Mouse (Mus musculus): Measurements from ENCODE around the gene Rai14. TPM values are rescaled to one million over a fixed set of nuclear protein-coding genes. Genes with fewer than 3 reads are reported as not detected.
A peak's percentile ranks its signal among the peaks of the same experiment; 100 is the strongest.

The Rai14 gene
- polyA plus RNA-seq, 1 experiment from 2014 or later: 84.2 TPM

DNA sequence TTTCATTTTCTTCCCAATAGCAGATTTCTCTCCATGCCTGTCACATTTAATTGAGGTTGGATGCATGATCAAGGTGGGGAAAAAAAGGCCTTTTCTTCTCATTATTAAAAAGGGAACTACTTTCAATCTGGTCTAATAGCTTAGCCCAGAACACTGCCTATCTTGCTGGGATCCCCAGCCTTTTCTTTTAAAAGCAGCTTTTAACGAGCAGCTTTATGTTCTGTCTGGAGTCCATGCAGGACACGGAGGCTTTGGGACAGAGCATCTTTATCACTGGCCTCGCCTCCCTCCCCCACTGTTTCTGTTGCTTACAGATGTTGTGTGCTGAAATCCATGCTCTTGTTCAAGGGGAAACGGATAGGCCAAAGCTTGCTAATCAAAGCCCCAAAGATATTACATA, 32.8 kb upstream of the Rai14 start:
- Histone ChIP-seq H3K4me2 (ENCODE audit: low read depth) (peak overlapping the region; percentile 19; the same call in 1 of the 2 replicates), H3K9me3 (ENCODE audit: control insufficient read depth, low read length) (no peaks in the 10 kb centered on the region), H3K27ac (ENCODE audit: low read depth, low read length) (peak overlapping the region; percentile 84), H3K9ac (ENCODE audit: low read length) (no peak overlapping the region), H3K27me3 (ENCODE audit: control insufficient read depth, insufficient read depth, low read length) (no peaks in the 10 kb centered on the region), H3K4me1 (ENCODE audit: control insufficient read depth, insufficient read depth, low read length) (peaks cover 19% of the 10 kb centered on the region), H3K36me3 (ENCODE audit: control insufficient read depth, insufficient read depth, low read length) (no peaks in the 10 kb centered on the region), H3K4me3 (ENCODE audit: low read depth, low read length) (no peak overlapping the region)
- peak; percentile 47 for DNase-seq (ENCODE audit: low spot score)
- WGBS: 32% methylated on average over 4 of the region's 4 CpGs
- ATAC-seq (ENCODE audit: insufficient read depth, low FRiP score, low TSS enrichment): peak; percentile 67

DNA sequence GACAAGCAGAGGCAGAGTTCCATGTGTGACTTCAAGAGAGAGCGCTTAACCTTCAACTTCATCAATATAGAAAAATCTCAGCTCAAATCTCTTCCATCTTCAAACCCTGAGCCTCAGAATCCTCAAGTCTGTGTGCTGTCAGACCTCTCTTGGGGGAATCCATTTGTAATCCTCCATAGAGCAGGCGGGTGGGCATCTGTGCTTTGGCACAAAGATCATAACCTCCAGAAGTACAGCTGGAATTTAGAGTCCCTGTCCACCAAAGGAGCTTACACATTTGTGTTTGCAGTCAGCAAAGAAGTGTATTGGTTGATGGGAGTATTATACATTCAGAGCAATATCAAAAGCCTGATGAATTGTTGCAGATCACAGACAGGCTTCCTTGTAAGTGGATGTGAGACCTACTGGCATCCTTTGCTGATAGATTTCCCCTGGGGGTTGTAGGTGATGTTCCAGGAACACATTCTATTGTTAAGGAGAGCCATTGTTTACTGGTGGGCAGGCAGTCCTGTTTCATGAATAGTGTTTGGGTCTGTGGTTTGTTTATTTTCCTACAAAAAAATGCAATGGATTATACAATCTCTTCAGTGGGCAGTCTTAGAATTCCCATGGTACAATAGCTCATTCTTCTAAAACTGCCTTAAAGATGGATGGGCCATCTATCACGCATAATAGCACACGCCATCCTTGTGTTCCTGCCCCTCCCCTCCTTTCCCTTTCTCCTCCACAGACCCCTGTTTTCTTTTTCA, 32.1 kb upstream of the Rai14 start:
- Histone ChIP-seq H3K4me3 (ENCODE audit: low read depth, low read length) (no peak overlapping the region), H3K9ac (ENCODE audit: low read length) (no peak overlapping the region), H3K27ac (ENCODE audit: low read depth, low read length) (peak overlapping the region; percentile 84), H3K27me3 (ENCODE audit: control insufficient read depth, insufficient read depth, low read length) (no peaks in the 10 kb centered on the region), H3K4me2 (ENCODE audit: low read depth) (peak overlapping the region; percentile 16; the same call in 1 of the 2 replicates), H3K36me3 (ENCODE audit: control insufficient read depth, insufficient read depth, low read length) (no peaks in the 10 kb centered on the region), H3K9me3 (ENCODE audit: control insufficient read depth, low read length) (no peaks in the 10 kb centered on the region), H3K4me1 (ENCODE audit: control insufficient read depth, insufficient read depth, low read length) (peaks cover 19% of the 10 kb centered on the region)
- 42% methylated on average over 4 of the region's 4 CpGs for WGBS
- DNase-seq (ENCODE audit: low spot score) (peak; percentile 50), ATAC-seq (ENCODE audit: insufficient read depth, low FRiP score, low TSS enrichment) (peak; percentile 86)

DNA sequence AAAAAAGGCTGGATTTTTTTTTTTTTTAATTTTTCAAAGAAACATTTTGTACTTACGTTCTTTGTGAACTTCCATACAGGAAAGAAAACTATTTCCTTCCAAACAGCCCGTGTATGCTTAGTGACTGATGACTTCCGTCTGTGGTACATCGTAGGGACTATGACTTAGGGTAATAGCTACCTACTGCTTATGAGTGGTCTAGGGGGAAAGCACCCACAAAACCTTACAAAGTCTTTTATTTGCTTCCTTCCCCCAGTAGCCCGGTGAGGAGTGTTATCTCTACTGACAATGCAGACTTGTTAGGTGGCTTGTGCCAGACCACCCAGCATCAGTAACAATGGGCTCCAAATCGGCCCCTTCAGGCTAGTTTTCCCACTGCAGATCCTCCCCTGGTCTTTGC, 28.0 kb upstream of the Rai14 start:
- Histone ChIP-seq H3K4me3 (ENCODE audit: low read depth, low read length) (no peak overlapping the region), H3K27ac (ENCODE audit: low read depth, low read length) (no peak overlapping the region), H3K4me1 (ENCODE audit: control insufficient read depth, insufficient read depth, low read length) (peaks cover 8% of the 10 kb centered on the region), H3K9me3 (ENCODE audit: control insufficient read depth, low read length) (no peaks in the 10 kb centered on the region), H3K4me2 (ENCODE audit: low read depth) (no peak overlapping the region), H3K36me3 (ENCODE audit: control insufficient read depth, insufficient read depth, low read length) (no peaks in the 10 kb centered on the region), H3K9ac (ENCODE audit: low read length) (no peak overlapping the region), H3K27me3 (ENCODE audit: control insufficient read depth, insufficient read depth, low read length) (no peaks in the 10 kb centered on the region)
- DNase-seq (ENCODE audit: low spot score) (no peak), ATAC-seq (ENCODE audit: insufficient read depth, low FRiP score, low TSS enrichment) (no peak)
- WGBS: 78% methylated on average over 6 of the region's 6 CpGs

DNA sequence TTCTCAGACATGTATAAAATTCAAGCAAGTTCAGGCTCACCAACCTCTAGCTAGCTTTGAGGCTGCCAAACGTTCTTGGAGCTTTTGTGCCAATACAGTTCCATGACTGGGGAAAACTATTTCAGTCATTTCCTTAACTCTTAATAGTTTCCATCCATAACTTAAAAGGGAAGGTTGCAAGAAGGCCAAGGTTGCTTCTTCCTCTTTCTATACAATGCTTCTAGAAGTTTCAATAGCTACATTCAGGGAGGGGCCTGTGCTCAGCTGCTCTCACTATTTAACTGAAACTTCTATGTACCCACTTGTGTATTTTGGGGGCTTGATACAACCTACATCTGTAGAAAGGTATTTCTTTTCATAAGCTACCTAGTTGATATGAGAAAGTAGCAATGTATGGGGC, 24.9 kb upstream of the Rai14 start:
- WGBS: 78% methylated on average over 1 of the region's 1 CpGs
- H3K4me1 ChIP-seq (ENCODE audit: control insufficient read depth, insufficient read depth, low read length): no peaks in the 10 kb centered on the region
- no peak for ATAC-seq (ENCODE audit: insufficient read depth, low FRiP score, low TSS enrichment)
- no peak for DNase-seq (ENCODE audit: low spot score)
- no peak overlapping the region for H3K27ac ChIP-seq (ENCODE audit: low read depth, low read length)
- H3K9me3 ChIP-seq (ENCODE audit: control insufficient read depth, low read length): no peaks in the 10 kb centered on the region
- H3K4me2 ChIP-seq (ENCODE audit: low read depth): no peak overlapping the region
- no peaks in the 10 kb centered on the region for H3K36me3 ChIP-seq (ENCODE audit: control insufficient read depth, insufficient read depth, low read length)
- no peak overlapping the region for H3K4me3 ChIP-seq (ENCODE audit: low read depth, low read length)
- no peak overlapping the region for H3K9ac ChIP-seq (ENCODE audit: low read length)
- no peaks in the 10 kb centered on the region for H3K27me3 ChIP-seq (ENCODE audit: control insufficient read depth, insufficient read depth, low read length)

DNA sequence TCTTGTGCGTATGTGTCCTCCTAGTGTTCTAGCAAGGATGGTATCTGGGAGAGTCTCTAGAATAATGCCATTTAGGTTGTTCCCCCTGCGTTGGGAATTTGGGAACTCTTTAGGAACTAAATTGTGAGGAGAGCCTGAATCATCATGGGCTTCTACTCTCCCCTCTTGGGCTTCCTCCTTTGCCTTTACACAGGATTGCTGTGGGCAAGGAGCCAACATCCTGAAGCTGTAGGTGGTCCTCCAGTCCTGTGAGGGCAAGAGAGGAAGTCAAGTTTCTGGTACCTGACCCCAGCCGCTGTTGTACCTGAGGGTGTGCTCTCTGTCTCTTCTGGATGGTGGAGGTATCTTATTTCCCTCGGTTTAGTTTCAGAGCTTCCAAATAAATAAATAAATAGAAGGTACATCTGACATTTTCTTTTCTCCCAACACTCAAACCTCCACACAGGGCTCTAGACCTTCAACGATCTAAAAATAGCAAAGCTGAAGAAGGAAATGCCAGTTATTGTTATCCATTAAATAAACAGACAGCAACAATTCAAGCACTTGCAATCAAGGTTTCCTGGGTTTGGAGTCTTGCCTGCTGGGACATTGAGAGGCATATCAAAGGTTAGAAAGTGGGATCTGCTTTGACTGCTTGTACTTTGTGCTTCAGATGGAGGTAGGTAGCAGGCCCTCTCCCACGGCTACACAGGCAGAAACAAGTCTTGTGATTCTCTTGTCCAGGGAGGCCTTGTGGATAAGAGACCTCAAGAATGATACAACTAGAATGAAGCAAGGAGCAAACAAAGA, 24.1 kb upstream of the Rai14 start:
- no peaks in the 10 kb centered on the region for H3K9me3 ChIP-seq (ENCODE audit: control insufficient read depth, low read length)
- H3K4me3 ChIP-seq (ENCODE audit: low read depth, low read length): no peak overlapping the region
- H3K9ac ChIP-seq (ENCODE audit: low read length): no peak overlapping the region
- no peak for DNase-seq (ENCODE audit: low spot score)
- no peak overlapping the region for H3K4me2 ChIP-seq (ENCODE audit: low read depth)
- no peaks in the 10 kb centered on the region for H3K36me3 ChIP-seq (ENCODE audit: control insufficient read depth, insufficient read depth, low read length)
- H3K27me3 ChIP-seq (ENCODE audit: control insufficient read depth, insufficient read depth, low read length): no peaks in the 10 kb centered on the region
- 81% methylated on average over 6 of the region's 6 CpGs for WGBS
- no peaks in the 10 kb centered on the region for H3K4me1 ChIP-seq (ENCODE audit: control insufficient read depth, insufficient read depth, low read length)
- no peak for ATAC-seq (ENCODE audit: insufficient read depth, low FRiP score, low TSS enrichment)
- no peak overlapping the region for H3K27ac ChIP-seq (ENCODE audit: low read depth, low read length)

DNA sequence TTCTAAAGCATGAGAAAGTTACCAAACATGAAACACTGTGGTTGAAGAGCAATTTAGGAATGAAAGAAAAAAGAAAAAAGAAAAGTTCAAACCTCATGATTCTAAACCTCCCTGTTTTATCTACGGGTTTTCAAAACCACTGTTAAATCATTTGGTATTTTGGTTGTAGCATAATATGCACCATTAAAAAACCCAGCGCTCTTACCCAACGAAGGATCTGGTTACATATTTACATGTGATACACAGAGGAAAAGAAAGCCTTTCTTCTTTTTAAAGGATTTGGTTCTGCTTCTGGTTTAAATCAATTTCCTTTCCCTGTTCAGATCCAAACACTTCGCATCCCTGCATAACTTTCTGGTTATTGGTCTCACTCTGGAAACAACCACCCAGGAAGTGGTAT, 21.5 kb upstream of the Rai14 start:
- H3K27me3 ChIP-seq (ENCODE audit: control insufficient read depth, insufficient read depth, low read length): no peaks in the 10 kb centered on the region
- whole genome bisulfite sequencing: 86% methylated on average over 4 of the region's 4 CpGs
- no peak overlapping the region for H3K4me3 ChIP-seq (ENCODE audit: low read depth, low read length)
- no peak overlapping the region for H3K9ac ChIP-seq (ENCODE audit: low read length)
- H3K9me3 ChIP-seq (ENCODE audit: control insufficient read depth, low read length): no peaks in the 10 kb centered on the region
- DNase-seq (ENCODE audit: low spot score) (no peak), ATAC-seq (ENCODE audit: insufficient read depth, low FRiP score, low TSS enrichment) (no peak)
- no peak overlapping the region for H3K4me2 ChIP-seq (ENCODE audit: low read depth)
- no peaks in the 10 kb centered on the region for H3K4me1 ChIP-seq (ENCODE audit: control insufficient read depth, insufficient read depth, low read length)
- no peak overlapping the region for H3K27ac ChIP-seq (ENCODE audit: low read depth, low read length)
- H3K36me3 ChIP-seq (ENCODE audit: control insufficient read depth, insufficient read depth, low read length): no peaks in the 10 kb centered on the region

DNA sequence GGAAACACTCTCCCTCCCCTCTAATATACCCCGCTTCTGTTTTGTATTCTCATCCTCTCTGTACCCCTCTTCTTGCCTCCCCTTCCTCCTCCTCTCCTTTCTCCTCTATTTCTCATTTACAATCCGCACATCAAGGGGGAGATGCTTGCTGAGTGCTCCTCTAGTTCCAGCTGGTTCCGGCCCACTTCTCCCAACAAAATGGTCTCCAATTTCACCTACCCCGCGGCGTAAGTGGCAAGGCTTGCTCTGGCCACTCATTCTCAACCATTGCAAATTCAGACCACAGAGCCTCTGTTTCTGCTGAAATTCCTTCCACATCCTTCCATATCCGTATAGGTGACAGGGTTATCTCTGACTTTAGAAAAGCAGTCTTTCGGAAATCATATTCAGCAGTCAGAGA, 20.8 kb upstream of the Rai14 start:
- Histone ChIP-seq H3K27ac (ENCODE audit: low read depth, low read length) (no peak overlapping the region), H3K4me3 (ENCODE audit: low read depth, low read length) (no peak overlapping the region)
- 83% methylated on average over 8 of the region's 8 CpGs for WGBS

DNA sequence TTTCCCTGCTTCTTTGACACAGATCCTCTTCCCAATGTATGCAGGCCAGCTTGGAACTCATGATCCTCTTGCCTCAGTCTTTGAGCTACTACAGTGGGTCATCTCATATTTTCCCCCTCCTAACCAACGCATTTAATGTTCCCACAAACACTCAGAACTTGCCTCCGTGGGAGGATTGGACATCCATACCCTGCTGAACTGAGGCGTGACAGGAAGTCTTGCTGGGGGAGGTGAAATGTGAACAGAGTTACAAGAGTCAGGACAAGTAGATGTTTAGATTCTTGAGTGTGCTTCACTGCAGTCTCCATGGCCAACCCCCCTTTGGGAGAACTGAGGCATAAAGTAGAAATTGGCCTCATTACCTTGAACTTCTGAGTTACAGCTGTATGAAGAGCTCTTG, 17.0 kb upstream of the Rai14 start:
- Histone ChIP-seq H3K27me3 (ENCODE audit: control insufficient read depth, insufficient read depth, low read length) (no peaks in the 10 kb centered on the region), H3K9ac (ENCODE audit: low read length) (no peak overlapping the region), H3K4me1 (ENCODE audit: control insufficient read depth, insufficient read depth, low read length) (no peaks in the 10 kb centered on the region), H3K4me2 (ENCODE audit: low read depth) (no peak overlapping the region), H3K27ac (ENCODE audit: low read depth, low read length) (no peak overlapping the region), H3K36me3 (ENCODE audit: control insufficient read depth, insufficient read depth, low read length) (no peaks in the 10 kb centered on the region), H3K9me3 (ENCODE audit: control insufficient read depth, low read length) (no peaks in the 10 kb centered on the region), H3K4me3 (ENCODE audit: low read depth, low read length) (no peak overlapping the region)
- WGBS: 84% methylated on average over 3 of the region's 3 CpGs
- ATAC-seq (ENCODE audit: insufficient read depth, low FRiP score, low TSS enrichment) (no peak), DNase-seq (ENCODE audit: low spot score) (no peak)

More for the DNA sequence above, 20.8 kb upstream of the Rai14 start:
- ATAC-seq (ENCODE audit: insufficient read depth, low FRiP score, low TSS enrichment) (no peak), DNase-seq (ENCODE audit: low spot score) (no peak)
- Histone ChIP-seq H3K36me3 (ENCODE audit: control insufficient read depth, insufficient read depth, low read length) (no peaks in the 10 kb centered on the region), H3K27me3 (ENCODE audit: control insufficient read depth, insufficient read depth, low read length) (no peaks in the 10 kb centered on the region), H3K9me3 (ENCODE audit: control insufficient read depth, low read length) (no peaks in the 10 kb centered on the region), H3K4me2 (ENCODE audit: low read depth) (no peak overlapping the region), H3K4me1 (ENCODE audit: control insufficient read depth, insufficient read depth, low read length) (no peaks in the 10 kb centered on the region), H3K9ac (ENCODE audit: low read length) (no peak overlapping the region)

DNA sequence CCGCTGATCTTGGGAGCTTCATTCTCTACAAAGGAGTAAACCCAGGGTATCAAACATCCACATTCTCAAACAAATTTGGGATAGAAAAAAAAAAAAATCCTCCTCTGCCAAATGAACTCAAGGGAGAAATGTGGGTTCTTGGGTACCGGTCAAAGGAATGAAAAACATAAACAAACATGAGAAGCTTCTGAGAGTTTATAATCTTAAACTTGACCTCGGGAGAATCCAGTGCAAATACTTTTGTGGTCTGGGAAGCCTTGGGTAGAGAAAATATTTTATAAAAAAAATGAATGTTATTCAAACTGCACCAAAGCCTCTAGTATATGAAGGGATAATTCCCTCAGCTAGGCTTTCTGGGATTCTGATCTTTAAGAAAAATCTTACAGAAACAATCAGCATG, 11.8 kb upstream of the Rai14 start:
- H3K4me2 ChIP-seq (ENCODE audit: low read depth): no peak overlapping the region
- DNase-seq (ENCODE audit: low spot score) (no peak), ATAC-seq (ENCODE audit: insufficient read depth, low FRiP score, low TSS enrichment) (no peak)
- no peak overlapping the region for H3K27ac ChIP-seq (ENCODE audit: low read depth, low read length)
- no peaks in the 10 kb centered on the region for H3K36me3 ChIP-seq (ENCODE audit: control insufficient read depth, insufficient read depth, low read length)
- no peak overlapping the region for H3K9ac ChIP-seq (ENCODE audit: low read length)
- no peaks in the 10 kb centered on the region for H3K27me3 ChIP-seq (ENCODE audit: control insufficient read depth, insufficient read depth, low read length)
- H3K4me3 ChIP-seq (ENCODE audit: low read depth, low read length): no peak overlapping the region
- 85% methylated on average over 3 of the region's 3 CpGs for WGBS
- H3K4me1 ChIP-seq (ENCODE audit: control insufficient read depth, insufficient read depth, low read length): peaks cover 4% of the 10 kb centered on the region; the same call in 1 of the 2 replicates
- no peaks in the 10 kb centered on the region for H3K9me3 ChIP-seq (ENCODE audit: control insufficient read depth, low read length)
